Mouse (Mus musculus): ENCODE results near the gene Drosha.
A peak's percentile ranks its signal among the peaks of the same experiment; 100 is the strongest.

Drosha gene

GRCm38 (mm10) chr15:12937326-12937725 is 112.7 kb downstream of the Drosha start:
- DNase-seq (ENCODE audit: low read depth): peak; percentile 23

GRCm38 (mm10) chr15:12941106-12941505 is 116.5 kb downstream of the Drosha start:
- DNase-seq (ENCODE audit: low read depth): no peak

- DNase-seq (ENCODE audit: low read depth): no peak
These were observed 117.1 kb downstream of the Drosha start for GRCm38 (mm10) chr15:12941651-12942180.

- no peak for DNase-seq (ENCODE audit: low read depth)
These were observed 117.8 kb downstream of the Drosha start for GRCm38 (mm10) chr15:12942424-12942823.

- no peak for DNase-seq (ENCODE audit: low read depth)
These were observed 133.4 kb downstream of the Drosha start for GRCm38 (mm10) chr15:12958051-12958450.

- no peak for DNase-seq (ENCODE audit: low read depth)
These were observed 137.6 kb downstream of the Drosha start for GRCm38 (mm10) chr15:12962179-12962578.

GRCm38 (mm10) chr15:12965209-12965608 is 140.6 kb downstream of the Drosha start:
- DNase-seq (ENCODE audit: low read depth): no peak

- no peak for DNase-seq (ENCODE audit: low read depth)
These were observed 144.2 kb downstream of the Drosha start for GRCm38 (mm10) chr15:12968815-12969214.

GRCm38 (mm10) chr15:12972441-12972840 is 147.8 kb downstream of the Drosha start:
- no peak for DNase-seq (ENCODE audit: low read depth)
